Mouse (Mus musculus) liver, embryonic 14.5 days (tissue): ENCODE measurements around the gene Eva1c. TPM values are rescaled to one million over a fixed set of nuclear protein-coding genes. Genes with fewer than 3 reads are reported as not detected.

ENCODE experiments used
- ATAC-seq: fragments of 200-750 bp; cut with Nextera tagmentation; 2 replicates; pipeline ENCODE4 v1.8.0; 2017; ENCODE audit warnings: moderate number of reproducible peaks, mild to moderate bottlenecking, moderate library complexity; ENCODE audit not compliant: insufficient read depth
- DNase-seq, 3 experiments: peaks; one replicate each; pipeline ENCODE4 v3.0.0-alpha.2; 2012 to 2013; ENCODE audit warnings: low read depth in 3 of 3, low spot score in 3 of 3
- H3K27ac ChIP-seq: fragments of 300-500 bp; sonication (generic); 2 replicates; pipeline ENCODE4 v1.5.1; 2014; ENCODE audit warnings: moderate library complexity, mild to moderate bottlenecking, control low read depth, inconsistent platforms
- H3K27me3 ChIP-seq: fragments of 300-500 bp; sonication (generic); 2 replicates; pipeline ENCODE4 v1.6.1; 2014; ENCODE audit warnings: mild to moderate bottlenecking, low read length, moderate library complexity; ENCODE audit not compliant: control insufficient read depth, insufficient read depth
- H3K36me3 ChIP-seq: fragments of 300-500 bp; sonication (generic); replicated peaks from 2 replicates; pipeline ENCODE4 v1.6.1; 2014; ENCODE audit warnings: low read depth; ENCODE audit not compliant: control insufficient read depth, insufficient read depth
- H3K4me1 ChIP-seq, 2 experiments: fragments of 200-500 bp in 1 of 2; fragments of 300-500 bp in 1 of 2; sonication (generic) in 1 of 2; replicated peaks; 2 replicates each; pipeline ENCODE4 v1.6.1; 2012 to 2014; ENCODE audit warnings: antibody characterized with exemption in 1 of 2, inconsistent platforms in 1 of 2, low read length in 1 of 2; ENCODE audit not compliant: control insufficient read depth in 2 of 2, insufficient read depth in 2 of 2
- H3K4me2 ChIP-seq: fragments of 300-500 bp; sonication (generic); 2 replicates; pipeline ENCODE4 v1.6.1; 2014; ENCODE audit warnings: low read depth, mild to moderate bottlenecking, control low read depth, moderate library complexity
- H3K4me3 ChIP-seq, 2 experiments: fragments of 200-500 bp in 1 of 2; fragments of 300-500 bp in 1 of 2; sonication (generic) in 1 of 2; 2 replicates each; pipeline ENCODE4 v1.5.1; 2012 to 2014; ENCODE audit warnings: low read depth in 2 of 2, low read length in 2 of 2, mild to moderate bottlenecking in 2 of 2, control low read depth in 1 of 2, inconsistent platforms in 1 of 2, moderate library complexity in 1 of 2; ENCODE audit not compliant: insufficient read depth in 1 of 2
- H3K9ac ChIP-seq: fragments of 300-500 bp; sonication (generic); replicated peaks from 2 replicates; pipeline ENCODE4 v1.6.1; 2014; ENCODE audit warnings: mild to moderate bottlenecking, control low read depth, moderate library complexity
- H3K9me3 ChIP-seq: fragments of 300-500 bp; sonication (generic); 2 replicates; pipeline ENCODE4 v1.6.1; 2016; ENCODE audit warnings: low read length, mixed read lengths; ENCODE audit not compliant: control insufficient read depth
- CTCF ChIP-seq: IDR thresholded peaks from 2 replicates; pipeline ENCODE4 v1.5.1; 2016; ENCODE audit warnings: antibody characterized with exemption, low read depth, control low read depth
- EP300 ChIP-seq: IDR thresholded peaks from 2 replicates; pipeline ENCODE4 v1.6.1; 2016; ENCODE audit warnings: antibody characterized with exemption, low read depth
- WGBS: fragments of 180-500 bp; shearing (Covaris S2); extraction: QIAGEN DNeasy Blood & Tissue Kit; methylation state at CpG from one replicate; pipeline ENCODE4 v1.1.7; 2014; ENCODE audit not compliant: insufficient replicate concordance; 5-methylcytosine and 5-hydroxymethylcytosine counted together
- polyA plus RNA-seq, 2 experiments: library from polyadenylated mRNA; depleted of rRNA in 1 of 2; stranded (reverse) in 1 of 2; unstranded in 1 of 2; fragments of >200 nt; fragmentation: Nextera tagmentation in 1 of 2; extraction: Ambion mirVana in 1 of 2; gene quantifications; 2 replicates each; pipeline versions ENCODE4 v1.2.1 to v1.2.3; 2012 to 2014

Gene Eva1c
- polyA plus RNA-seq, 2 experiments = 0.11 to 0.23 TPM

- Histone ChIP-seq H3K27ac (no peak overlapping the region), H3K36me3 (no peaks in the 10 kb centered on the region), H3K4me3 (no peak overlapping the region), H3K4me1 (peaks cover 0 to 3% of the 10 kb centered on the region in 2 experiments; a peak in 1 of 4 replicates), H3K9me3 (no peaks in the 10 kb centered on the region), H3K27me3 (no peaks in the 10 kb centered on the region), H3K9ac (no peak overlapping the region), H3K4me2 (no peak overlapping the region)
- 63% methylated on average over 4 of the region's 4 CpGs for WGBS
- ATAC-seq (no peak), DNase-seq (no peak)
- TF ChIP-seq CTCF (no peak), EP300 (no peak)
These were observed 31.7 kb downstream of the Eva1c start for GRCm38 (mm10) chr16:90858206-90858605.

GRCm38 (mm10) chr16:90863036-90863435, 36.5 kb downstream of the Eva1c start:
- 58% methylated on average over 3 of the region's 3 CpGs for WGBS
- H3K27me3 ChIP-seq = no peaks in the 10 kb centered on the region
- no peaks in the 10 kb centered on the region for H3K4me1 ChIP-seq
- no peak overlapping the region for H3K9ac ChIP-seq
- no peak for ATAC-seq
- H3K9me3 ChIP-seq = no peaks in the 10 kb centered on the region
- no peak overlapping the region for H3K4me3 ChIP-seq
- H3K36me3 ChIP-seq = no peaks in the 10 kb centered on the region
- H3K27ac ChIP-seq = no peak overlapping the region
- no peak overlapping the region for H3K4me2 ChIP-seq
- no peak for DNase-seq
- TF ChIP-seq EP300 = no peak
- no peak for TF ChIP-seq CTCF

- DNase-seq = no peak
- Histone ChIP-seq H3K4me3 (no peak overlapping the region), H3K4me1 (no peaks in the 10 kb centered on the region), H3K9ac (no peak overlapping the region), H3K36me3 (no peaks in the 10 kb centered on the region), H3K4me2 (no peak overlapping the region), H3K27ac (no peak overlapping the region), H3K9me3 (no peaks in the 10 kb centered on the region), H3K27me3 (no peaks in the 10 kb centered on the region)
- 58% methylated on average over 10 of the region's 10 CpGs for WGBS
- no peak for ATAC-seq
- TF ChIP-seq CTCF = no peak
- TF ChIP-seq EP300 = no peak
These were observed 37.0 kb downstream of the Eva1c start for GRCm38 (mm10) chr16:90863468-90864046.

- ATAC-seq (no peak), DNase-seq (no peak)
- H3K9me3 ChIP-seq = no peaks in the 10 kb centered on the region
- H3K27ac ChIP-seq = no peak overlapping the region
- H3K36me3 ChIP-seq = no peaks in the 10 kb centered on the region
- H3K9ac ChIP-seq = no peak overlapping the region
- H3K4me1 ChIP-seq = no peaks in the 10 kb centered on the region
- 53% methylated on average over 7 of the region's 7 CpGs for WGBS
- no peaks in the 10 kb centered on the region for H3K27me3 ChIP-seq
- TF ChIP-seq CTCF = no peak
- TF ChIP-seq EP300 = no peak
- H3K4me3 ChIP-seq = no peak overlapping the region
- no peak overlapping the region for H3K4me2 ChIP-seq
These were observed 38.2 kb downstream of the Eva1c start for GRCm38 (mm10) chr16:90864693-90865092.

- Histone ChIP-seq H3K27ac (no peak overlapping the region), H3K4me2 (no peak overlapping the region), H3K9ac (no peak overlapping the region), H3K9me3 (no peaks in the 10 kb centered on the region), H3K36me3 (no peaks in the 10 kb centered on the region), H3K4me3 (no peak overlapping the region), H3K27me3 (no peaks in the 10 kb centered on the region), H3K4me1 (no peaks in the 10 kb centered on the region)
- no peak for ATAC-seq
- no peak for DNase-seq
- TF ChIP-seq CTCF (no peak), EP300 (no peak)
- WGBS = 41% methylated on average over 9 of the region's 9 CpGs
These were observed 39.1 kb downstream of the Eva1c start for GRCm38 (mm10) chr16:90865652-90866051.
